Mouse (Mus musculus) macrophage (primary cell): ENCODE results near the gene Prss57. TPM values are rescaled to one million over a fixed set of nuclear protein-coding genes. Genes with fewer than 3 reads are reported as not detected.
A peak's percentile ranks its signal among the peaks of the same experiment; 100 is the strongest.

Experiments
- H3K27ac ChIP-seq: fragments of 350-480 bp; formaldehyde crosslinking; 2 replicates; pipeline ENCODE4 v1.9.0; 2021
- H3K36me3 ChIP-seq: fragments of 350-480 bp; formaldehyde crosslinking; 2 replicates; pipeline ENCODE4 v1.9.0; 2021; ENCODE audit errors: inconsistent target
- H3K4me3 ChIP-seq: fragments of 350-480 bp; formaldehyde crosslinking; 2 replicates; pipeline ENCODE4 v1.9.0; 2021; ENCODE audit errors: inconsistent target
- H3K79me2 ChIP-seq: fragments of 350-480 bp; formaldehyde crosslinking; 2 replicates; pipeline ENCODE4 v1.9.0; 2021; ENCODE audit errors: inconsistent target
- WGBS: methylation state at CpG from one replicate; pipeline ENCODE4 v1.1.7; 2026; ENCODE audit warnings: inconsistent platforms; ENCODE audit not compliant: missing documents; 5-methylcytosine and 5-hydroxymethylcytosine counted together
- polyA plus RNA-seq: library from polyadenylated mRNA; stranded (reverse); fragments of 250-400 nt; gene quantifications from 3 replicates; pipeline ENCODE4 v1.2.4, GENCODE M21; 2018; ENCODE audit warnings: inconsistent platforms

The Prss57 gene
- polyA plus RNA-seq, 1 experiment from 2014 or later: not detected

GRCm38 (mm10) chr10:79798289-79798928 is 7.6 kb upstream of the Prss57 start:
- 46% methylated on average over 12 of the region's 12 CpGs for WGBS
- H3K36me3 ChIP-seq: no peaks in the 10 kb centered on the region
- H3K79me2 ChIP-seq: no peaks in the 10 kb centered on the region
- no peak overlapping the region for H3K4me3 ChIP-seq
- H3K27ac ChIP-seq: no peak overlapping the region

- no peaks in the 10 kb centered on the region for H3K79me2 ChIP-seq
- 71% methylated on average over 15 of the region's 15 CpGs for WGBS
- H3K36me3 ChIP-seq: no peaks in the 10 kb centered on the region
- no peak overlapping the region for H3K4me3 ChIP-seq
- H3K27ac ChIP-seq: no peak overlapping the region
These were observed 6.6 kb upstream of the Prss57 start for GRCm38 (mm10) chr10:79797326-79797725.

- no peak overlapping the region for H3K4me3 ChIP-seq
- no peaks in the 10 kb centered on the region for H3K36me3 ChIP-seq
- no peaks in the 10 kb centered on the region for H3K79me2 ChIP-seq
- no peak overlapping the region for H3K27ac ChIP-seq
- 95% methylated on average over 3 of the region's 3 CpGs for WGBS
These were observed 5.1 kb upstream of the Prss57 start for GRCm38 (mm10) chr10:79795905-79796304.

GRCm38 (mm10) chr10:79794491-79794931 is 3.8 kb upstream of the Prss57 start:
- H3K36me3 ChIP-seq: no peaks in the 10 kb centered on the region
- no peak overlapping the region for H3K4me3 ChIP-seq

GRCm38 (mm10) chr10:79793738-79794490 is 3.2 kb upstream of the Prss57 start:
- Histone ChIP-seq H3K27ac (no peak overlapping the region), H3K4me3 (peak overlapping the region; percentile 23), H3K36me3 (no peaks in the 10 kb centered on the region), H3K79me2 (no peaks in the 10 kb centered on the region)
- 19% methylated on average over 36 of the region's 38 CpGs for WGBS

More at GRCm38 (mm10) chr10:79794491-79794931, 3.8 kb upstream of the Prss57 start:
- WGBS: 67% methylated on average over 10 of the region's 10 CpGs
- Histone ChIP-seq H3K79me2 (no peaks in the 10 kb centered on the region), H3K27ac (no peak overlapping the region)

- 16% methylated on average over 15 of the region's 51 CpGs for WGBS
- peak within 1 kb of the TSS; percentile 23 for H3K4me3 ChIP-seq
- H3K36me3 ChIP-seq: no peaks in the 10 kb centered on the region
- no peaks in the 10 kb centered on the region for H3K79me2 ChIP-seq
- H3K27ac ChIP-seq: no peak within 1 kb of the TSS
These were observed 2.4 kb upstream of the Prss57 start, which contains the start of gene Palm for GRCm38 (mm10) chr10:79793051-79793737. Gene Palm, plus strand, starts transcription at chr10:79793572.

GRCm38 (mm10) chr10:79792339-79793040 is 1.7 kb upstream of the Prss57 start:
- no peak overlapping the region for H3K4me3 ChIP-seq
- H3K36me3 ChIP-seq: no peaks in the 10 kb centered on the region
- 89% methylated on average over 5 of the region's 5 CpGs for WGBS
- no peaks in the 10 kb centered on the region for H3K79me2 ChIP-seq
- H3K27ac ChIP-seq: no peak overlapping the region

- no peaks in the 10 kb centered on the region for H3K79me2 ChIP-seq
- H3K36me3 ChIP-seq: no peaks in the 10 kb centered on the region
- no peak overlapping the region for H3K4me3 ChIP-seq
- WGBS: 96% methylated on average over 2 of the region's 2 CpGs
- no peak overlapping the region for H3K27ac ChIP-seq
These were observed 1.2 kb downstream of the Prss57 start for GRCm38 (mm10) chr10:79789581-79789980.

GRCm38 (mm10) chr10:79788386-79789158 is 2.2 kb downstream of the Prss57 start:
- Histone ChIP-seq H3K27ac (no peak overlapping the region), H3K4me3 (no peak overlapping the region), H3K79me2 (no peaks in the 10 kb centered on the region), H3K36me3 (no peaks in the 10 kb centered on the region)
- 4% methylated on average over 7 of the region's 7 CpGs for WGBS

GRCm38 (mm10) chr10:79783920-79784800 is 6.6 kb downstream of the Prss57 start:
- no peaks in the 10 kb centered on the region for H3K36me3 ChIP-seq
- WGBS: 82% methylated on average over 27 of the region's 27 CpGs

GRCm38 (mm10) chr10:79783050-79783449 is 7.7 kb downstream of the Prss57 start:
- Histone ChIP-seq H3K79me2 (no peaks in the 10 kb centered on the region), H3K27ac (no peak overlapping the region), H3K4me3 (no peak overlapping the region), H3K36me3 (no peaks in the 10 kb centered on the region)
- WGBS: 76% methylated on average over 7 of the region's 7 CpGs

More at GRCm38 (mm10) chr10:79783920-79784800, 6.6 kb downstream of the Prss57 start:
- H3K4me3 ChIP-seq: no peak overlapping the region
- H3K79me2 ChIP-seq: no peaks in the 10 kb centered on the region
- no peak overlapping the region for H3K27ac ChIP-seq

- no peak overlapping the region for H3K27ac ChIP-seq
- WGBS: 91% methylated on average over 5 of the region's 5 CpGs
- H3K36me3 ChIP-seq: no peaks in the 10 kb centered on the region
- no peaks in the 10 kb centered on the region for H3K79me2 ChIP-seq
- H3K4me3 ChIP-seq: no peak overlapping the region
These were observed 8.8 kb downstream of the Prss57 start for GRCm38 (mm10) chr10:79781956-79782355.

- 39% methylated on average over 21 of the region's 21 CpGs for WGBS
- Histone ChIP-seq H3K79me2 (no peaks in the 10 kb centered on the region), H3K27ac (no peak overlapping the region)
These were observed 9.6 kb downstream of the Prss57 start for GRCm38 (mm10) chr10:79781139-79781538.

More at GRCm38 (mm10) chr10:79781139-79781538, 9.6 kb downstream of the Prss57 start:
- Histone ChIP-seq H3K36me3 (no peaks in the 10 kb centered on the region), H3K4me3 (peak overlapping the region; percentile 22)
